Mouse (Mus musculus) left cerebral cortex, adult 18-20 months (tissue): ENCODE data around the gene Zfp989. TPM values are rescaled to one million over a fixed set of nuclear protein-coding genes. Genes with fewer than 3 reads are reported as not detected.
"Not testable (repeated sequence)": the region's sequence is repeated elsewhere in the genome, so short reads cannot be mapped to it uniquely, and the experiment has no call there.

Source experiments
- DNase-seq, 2 experiments: peaks; one replicate each; pipeline ENCODE4 v3.0.0; 2021 to 2022; ENCODE audit warnings: low spot score in 2 of 2, mixed read lengths in 1 of 2
- long read RNA-seq, 2 experiments: library from polyadenylated mRNA; stranded (forward); transcript quantifications; one replicate each; pipeline ENCODE4 v2.0.0; 2021
- total RNA-seq, 2 experiments: library from RNA; stranded (reverse); gene quantifications; 2 replicates each; pipeline ENCODE4 v1.2.3; 2021

Gene Zfp989
- total RNA-seq: not detected
- long read RNA-seq, experiment 1: 0 reads
- long read RNA-seq, experiment 2: 0 reads

DNA sequence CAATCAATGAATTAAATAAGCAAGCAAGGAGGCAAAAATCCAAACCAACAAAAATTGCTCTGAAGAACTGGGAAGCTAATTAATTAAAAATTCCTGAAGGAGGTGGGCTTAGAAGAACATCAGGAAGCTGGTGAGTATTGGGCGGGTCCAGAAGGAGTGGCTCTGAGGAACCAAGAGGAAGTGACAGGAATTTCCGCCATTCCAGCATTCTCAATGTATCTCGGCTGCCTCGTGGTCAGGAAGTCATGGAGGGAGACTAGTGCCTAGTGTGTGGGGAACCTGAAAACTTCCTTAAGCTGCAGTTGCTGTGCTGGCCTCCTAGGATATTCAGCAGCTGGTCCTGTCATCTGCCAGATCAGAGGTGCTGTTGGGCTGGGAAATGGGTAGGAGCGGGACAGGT lies at the start of gene Zfp989:
Gene Zfp989, plus strand, starts transcription at position 220 of the 400 bp plus-strand sequence.
- peak in 1 of 2 experiments; percentile 2 for DNase-seq

DNA sequence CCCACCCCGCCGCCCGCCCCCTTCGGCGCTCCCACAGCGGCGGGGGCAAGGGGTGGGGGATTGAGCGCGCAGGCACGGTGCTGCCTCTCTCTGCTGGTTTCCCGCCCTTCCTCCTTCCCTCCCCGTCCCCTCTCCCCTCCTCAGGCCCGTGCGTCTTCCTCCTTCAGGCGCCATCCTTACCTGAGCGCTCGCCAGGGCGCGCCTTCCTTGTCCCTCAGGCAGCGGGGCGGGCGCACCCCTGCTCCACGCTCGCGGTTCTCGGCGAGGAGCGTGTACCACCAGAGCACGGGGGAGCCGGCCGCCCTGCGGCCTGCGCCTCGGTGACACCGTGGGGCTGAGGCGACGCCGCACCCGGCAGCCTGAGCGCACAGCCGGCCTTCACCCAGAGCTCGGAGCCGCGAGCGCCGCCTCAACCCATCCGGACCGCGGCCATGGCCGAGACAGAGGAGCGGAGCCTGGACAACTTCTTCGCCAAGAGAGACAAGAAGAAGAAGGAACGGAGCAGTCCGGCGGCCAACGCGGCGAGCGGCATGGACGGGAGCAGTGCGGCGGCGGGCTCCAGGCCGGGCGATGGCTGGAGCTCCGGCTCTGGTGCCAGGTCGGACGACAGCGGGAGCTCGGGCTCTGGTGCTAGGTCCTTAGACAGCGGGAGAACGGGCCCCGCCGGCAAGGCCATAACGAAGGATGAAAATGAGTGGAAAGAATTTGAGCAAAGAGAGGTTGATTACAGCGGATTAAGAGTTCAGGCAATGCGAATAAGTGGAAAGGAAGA lies 39.3 kb upstream of the Zfp989 start:
- no peak for DNase-seq

DNA sequence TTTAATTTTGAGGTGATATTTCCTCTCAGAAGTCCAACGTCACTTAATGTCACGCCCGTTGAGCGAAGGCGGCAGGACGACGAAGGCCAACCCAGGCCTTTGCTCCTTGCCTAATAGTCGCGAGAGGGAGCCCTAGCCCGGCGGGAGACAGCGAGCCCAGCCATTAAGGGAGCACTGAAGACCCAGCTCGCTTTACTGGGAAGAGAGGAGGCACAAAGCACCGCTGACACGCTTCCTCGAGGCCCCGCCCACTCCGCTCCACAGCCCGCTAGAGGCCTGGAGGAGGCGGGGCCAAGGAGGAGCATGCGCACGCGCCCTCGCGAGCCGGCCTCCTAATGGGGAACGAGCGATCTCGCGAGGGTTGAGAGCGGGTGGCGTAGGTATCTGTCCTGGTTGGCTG lies 30.1 kb upstream of the Zfp989 start:
- not testable (repeated sequence) for DNase-seq

DNA sequence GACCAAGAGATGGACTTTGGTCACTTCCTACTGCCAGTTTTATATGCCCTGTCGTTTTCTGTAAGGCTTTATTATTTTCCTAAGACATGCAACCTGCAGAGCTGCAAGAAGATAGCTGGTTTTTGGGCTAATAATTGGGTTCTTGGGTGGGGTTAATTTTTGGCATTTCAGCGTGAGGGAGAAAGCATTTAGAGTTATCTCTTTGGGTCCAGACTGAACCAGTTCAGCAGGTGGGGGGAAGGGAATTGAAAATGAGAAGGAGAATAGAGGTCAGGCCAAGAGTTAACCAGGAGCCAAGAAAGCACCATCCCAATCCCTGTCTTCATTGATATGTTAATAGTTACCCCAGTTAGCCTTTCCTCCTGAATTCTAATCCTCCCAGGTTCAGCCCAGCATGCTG lies 4.8 kb downstream of the Zfp989 start:
- not testable (repeated sequence) for DNase-seq

DNA sequence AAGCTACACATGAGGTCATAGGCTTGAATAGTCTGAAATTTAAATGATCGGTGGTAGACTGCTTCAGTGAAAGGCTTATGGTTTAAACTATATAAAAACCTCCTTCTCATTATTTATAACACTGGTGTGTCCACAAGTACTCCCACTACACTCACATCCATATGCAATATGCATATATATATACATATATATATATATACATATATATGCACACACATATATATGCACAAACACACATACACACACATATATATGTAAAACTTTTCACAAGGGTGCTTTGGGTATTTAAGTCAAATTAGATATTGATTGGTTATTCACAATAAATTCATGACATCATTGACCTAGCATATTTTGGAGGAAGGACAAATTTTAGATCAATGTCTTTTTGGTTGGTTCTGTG lies 46.6 kb downstream of the Zfp989 start:
- DNase-seq: not testable (repeated sequence)

DNA sequence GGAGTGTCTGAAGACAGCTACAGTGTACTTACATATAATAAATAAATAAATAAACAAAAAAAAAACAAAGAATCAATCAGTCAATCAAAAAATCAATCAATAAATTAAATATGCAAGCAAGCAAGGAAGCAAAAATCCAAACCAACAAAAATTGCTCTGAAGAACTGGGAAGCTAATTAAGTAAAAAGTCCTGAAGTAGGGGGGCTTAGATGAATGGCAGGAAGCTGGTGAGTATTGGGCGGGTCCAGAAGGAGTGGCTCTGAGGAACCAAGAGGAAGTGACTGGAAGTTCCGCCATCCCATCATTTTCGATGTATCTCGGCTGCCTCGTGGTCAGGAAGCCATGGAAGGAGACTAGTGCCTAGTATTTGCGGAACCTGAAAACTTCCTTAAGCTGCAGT lies 49.8 kb downstream of the Zfp989 start, which contains the start of gene Rex2:
Gene Rex2, plus strand, starts transcription at position 301 of the 400 bp plus-strand sequence.
- DNase-seq: not testable (repeated sequence)

DNA sequence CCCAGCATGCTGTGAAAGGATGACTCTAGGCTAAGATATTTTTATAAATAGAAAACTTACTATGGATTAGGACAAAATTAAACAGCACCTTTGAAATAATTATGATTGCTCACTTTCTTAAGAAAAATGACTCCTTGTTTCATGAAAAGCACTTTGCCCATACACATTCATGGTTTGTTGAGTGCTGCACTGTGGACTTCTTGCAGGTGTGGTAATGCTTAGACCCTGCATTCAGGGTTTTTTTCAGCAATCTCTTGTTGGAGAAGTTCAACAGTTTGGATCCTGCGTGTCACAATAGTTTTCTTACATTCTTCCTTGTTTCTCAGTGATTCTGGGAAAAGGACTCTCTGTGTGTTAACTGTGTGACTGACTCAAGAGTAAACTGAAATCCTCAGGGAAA lies 54.6 kb downstream of the Zfp989 start:
- DNase-seq: not testable (repeated sequence)

DNA sequence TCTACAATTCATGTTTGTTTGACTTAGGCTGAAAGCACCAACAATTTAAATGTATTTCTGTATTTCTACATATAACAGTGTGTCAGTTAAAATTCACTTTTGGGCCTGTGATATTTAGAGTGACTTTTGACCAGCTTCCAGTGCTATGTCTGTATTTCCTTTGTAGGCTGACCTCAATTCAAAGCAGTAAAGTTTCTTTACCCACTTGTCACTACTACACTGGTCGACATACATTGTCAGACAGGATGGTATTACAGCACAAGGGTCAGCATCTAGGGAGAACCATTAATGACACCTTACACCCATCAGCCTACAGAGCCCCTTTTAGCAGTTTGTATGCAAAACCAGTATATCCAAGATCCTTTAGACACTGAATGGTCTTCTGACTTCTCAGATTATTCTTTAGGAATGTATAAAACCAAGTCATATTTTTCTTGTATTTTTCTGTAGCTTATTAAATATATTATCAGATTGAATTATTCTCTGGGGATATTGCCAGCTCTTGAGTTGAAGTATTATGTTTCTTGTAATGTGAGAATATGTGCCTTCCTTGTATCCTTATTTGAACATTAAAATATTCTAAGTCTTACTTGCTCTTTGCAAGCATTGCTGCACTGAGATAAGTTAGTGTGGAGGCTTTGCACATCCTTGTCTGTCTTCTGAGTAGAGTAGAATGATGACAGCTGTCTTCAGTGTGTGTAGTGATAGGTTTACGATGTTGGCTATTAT lies 59.7 kb downstream of the Zfp989 start:
- not testable (repeated sequence) for DNase-seq

Other genes with a start within 250 kb of the Zfp989 start
- gene Gm21411, start 62.4 kb upstream of the Zfp989 start, total RNA-seq: not detected
- under 1 TPM in 1 of 2 experiments, not detected in 1; 0.09 TPM for gene Rex2, start 49.9 kb downstream of the Zfp989 start, total RNA-seq
- 1 to 10 TPM; 7.6 to 8.3 TPM for gene Zfp991, start 160.1 kb downstream of the Zfp989 start, total RNA-seq